Mouse (Mus musculus): ENCODE measurements at regions not wholly inside any gene's neighbourhood (a gene's known extent, or its start where the extent isn't known, plus 50 kb on each side); places are given as distances from the start of the nearest gene placed in this dataset.

- DNase-seq (ENCODE audit: low spot score in 2 of 2), result no peak
These were observed 201.9 kb downstream of the Tmem38b start for GRCm38 (mm10) chr4:54027565-54028237.

DNA sequence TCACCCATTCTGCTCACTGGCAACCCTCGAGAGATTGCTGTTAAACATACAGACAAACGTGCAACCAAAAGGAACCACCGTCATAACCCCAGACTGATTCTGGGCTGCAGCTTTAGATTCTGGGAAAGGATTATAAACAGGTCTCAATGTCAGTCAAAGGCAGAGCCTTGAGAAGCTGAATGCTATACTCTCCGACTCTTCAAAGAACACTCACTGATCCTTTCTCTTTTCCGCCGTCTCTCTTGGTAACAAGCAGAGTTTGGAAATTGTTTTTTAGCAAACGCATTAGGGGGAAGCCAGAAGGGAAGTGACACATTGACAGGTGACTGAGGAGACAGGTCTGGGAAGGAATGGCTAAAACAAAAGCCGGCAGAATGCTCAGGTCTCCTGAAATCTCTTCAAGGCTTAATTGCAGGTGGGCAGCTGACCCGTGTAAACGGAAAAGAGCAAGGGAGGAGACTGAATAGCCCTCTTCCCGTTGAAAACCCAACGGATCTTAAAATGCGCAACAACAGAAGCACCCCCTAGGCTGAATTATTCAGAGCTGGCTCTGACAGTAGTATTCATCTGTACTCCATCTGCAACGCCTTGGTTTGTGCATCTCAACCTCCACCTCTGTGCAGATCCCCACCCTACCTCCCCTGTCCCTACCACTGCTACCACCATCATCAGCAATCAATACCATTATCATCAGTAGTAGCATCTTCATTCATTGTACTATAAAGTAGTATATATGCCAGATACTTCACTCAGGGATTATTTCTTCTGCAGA is 219.6 kb downstream of the Tmem38b start:
- no peak for DNase-seq (ENCODE audit: low spot score in 2 of 2)

GRCm38 (mm10) chr4:54064331-54064730 is 238.5 kb downstream of the Tmem38b start:
- no peak for DNase-seq (ENCODE audit: low spot score in 2 of 2)

DNA sequence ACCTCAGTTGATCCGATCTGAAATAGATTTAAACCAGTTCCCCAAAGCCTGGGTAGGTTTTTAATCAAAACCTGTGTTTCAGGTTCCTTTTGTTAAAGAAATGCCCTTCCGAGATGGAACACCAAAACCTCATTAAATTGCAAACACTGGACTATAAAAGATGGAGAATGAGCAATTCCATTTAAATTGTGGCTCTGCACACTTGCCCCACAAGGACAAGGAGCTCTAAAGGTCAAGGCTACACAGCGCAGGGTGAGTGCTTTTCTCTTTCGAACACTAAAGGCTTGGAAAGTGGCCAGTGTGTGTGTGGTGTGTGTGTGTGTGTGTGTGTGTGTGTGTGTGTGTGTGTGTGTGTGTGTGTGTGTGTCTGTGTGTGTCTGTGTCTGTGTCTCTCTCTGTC is 246.1 kb downstream of the Tmem38b start:
- no peak for DNase-seq (ENCODE audit: low spot score in 2 of 2)

DNA sequence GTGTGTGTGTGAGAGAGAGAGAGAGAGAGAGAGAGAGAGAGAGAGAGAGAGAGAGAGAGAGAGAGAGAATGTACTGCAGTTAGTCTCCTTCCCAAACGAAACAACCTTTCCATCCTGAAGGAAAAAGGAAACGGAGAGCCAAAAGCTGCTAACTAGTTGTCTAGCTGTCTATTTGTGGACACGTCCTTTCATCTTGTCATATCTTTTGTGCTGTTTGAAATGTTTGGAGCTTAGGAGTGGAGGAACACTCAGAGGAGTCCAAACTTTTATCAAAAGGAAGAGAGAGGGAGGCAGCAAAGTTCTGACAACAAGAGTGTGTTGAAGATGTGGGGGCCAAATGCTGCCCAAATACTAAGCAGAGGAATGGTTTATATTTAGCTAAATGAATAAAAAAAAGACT is 246.6 kb downstream of the Tmem38b start:
- DNase-seq (ENCODE audit: low spot score in 2 of 2), result no peak

- no peak for DNase-seq (ENCODE audit: low spot score in 2 of 2)
These were observed 247.1 kb downstream of the Tmem38b start for GRCm38 (mm10) chr4:54072932-54073331.

DNA sequence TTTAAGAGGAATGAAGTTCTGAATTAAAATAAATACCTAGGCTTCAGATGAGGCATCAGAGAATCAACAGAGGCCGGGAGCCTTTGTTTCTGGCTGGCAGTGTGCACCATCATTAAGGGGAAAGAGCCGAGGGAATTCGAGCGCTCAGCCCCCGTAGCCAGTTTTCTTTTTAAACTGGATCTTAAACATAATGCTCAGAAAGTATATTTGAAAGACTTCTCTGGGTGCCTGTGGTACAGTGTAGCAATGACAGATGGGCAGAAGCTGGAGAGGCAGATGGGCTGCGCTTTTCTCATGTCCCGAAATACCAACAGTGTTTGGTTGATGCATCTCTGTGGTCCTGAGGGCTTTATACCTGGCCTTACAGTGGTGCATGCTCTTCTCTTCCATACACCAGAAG is 247.6 kb downstream of the Tmem38b start:
- peak; percentile 41 to 67 for DNase-seq (ENCODE audit: low spot score in 2 of 2)

DNA sequence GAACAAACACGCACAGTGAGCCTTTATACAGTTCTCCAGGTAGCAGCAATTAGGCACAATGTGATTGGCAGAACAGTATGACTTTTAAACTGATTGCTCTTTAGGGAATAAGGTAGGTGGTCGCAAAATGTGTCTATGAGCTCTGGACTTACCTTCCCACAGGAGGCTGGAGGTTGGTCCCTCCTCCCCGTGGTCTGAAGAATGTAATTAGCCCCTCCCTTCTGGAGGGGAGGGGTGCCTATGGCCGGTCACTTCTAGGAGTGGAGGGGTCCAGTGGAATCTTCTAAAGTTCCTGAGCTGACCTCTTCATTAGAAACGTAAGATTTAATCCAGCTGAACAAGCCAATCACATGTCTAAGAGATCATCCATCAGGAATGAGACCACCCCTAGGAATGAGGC is 248.4 kb downstream of the Tmem38b start:
- no peak for DNase-seq (ENCODE audit: low spot score in 2 of 2)

DNA sequence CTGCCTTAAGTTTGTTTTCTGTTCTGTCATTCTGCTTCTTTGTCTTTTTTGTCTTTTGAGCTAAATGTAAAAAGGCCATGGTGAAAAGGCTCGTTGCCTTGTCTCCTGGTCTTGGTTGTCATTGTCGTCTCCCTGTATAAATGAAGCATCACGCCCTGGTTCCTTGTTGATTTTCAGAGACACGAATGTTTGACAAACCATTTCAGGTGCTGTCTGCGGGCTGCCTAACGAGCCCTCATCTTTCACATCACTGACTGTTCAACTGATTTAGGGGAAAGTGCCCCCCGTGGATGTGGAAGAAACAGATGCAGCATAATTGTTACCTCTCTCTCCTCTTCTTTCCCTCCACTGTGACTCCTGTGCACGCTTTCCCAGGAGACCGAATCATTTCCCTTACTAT is 254.7 kb downstream of the Tmem38b start:
- no peak for DNase-seq (ENCODE audit: low spot score in 2 of 2)

DNA sequence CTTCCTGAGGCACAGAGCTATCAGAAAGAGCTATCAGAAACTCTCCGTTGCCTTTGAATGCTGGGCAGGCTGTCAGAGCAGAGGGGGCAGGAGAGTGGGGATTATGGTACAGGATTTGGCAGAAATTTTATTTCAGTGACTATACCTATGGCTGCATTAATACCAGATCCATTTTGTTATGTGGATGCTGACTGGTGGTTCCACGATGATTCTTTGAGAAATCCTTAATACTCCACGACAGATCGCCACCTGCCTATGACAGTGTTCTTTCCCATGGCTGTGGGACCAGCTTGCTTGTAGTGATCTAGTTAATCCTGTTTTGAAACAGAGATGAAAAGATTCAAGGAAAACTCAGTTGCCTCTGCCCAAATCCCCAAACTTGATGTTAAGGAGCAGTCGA is 255.6 kb downstream of the Tmem38b start:
- DNase-seq (ENCODE audit: low spot score in 2 of 2), result no peak

DNA sequence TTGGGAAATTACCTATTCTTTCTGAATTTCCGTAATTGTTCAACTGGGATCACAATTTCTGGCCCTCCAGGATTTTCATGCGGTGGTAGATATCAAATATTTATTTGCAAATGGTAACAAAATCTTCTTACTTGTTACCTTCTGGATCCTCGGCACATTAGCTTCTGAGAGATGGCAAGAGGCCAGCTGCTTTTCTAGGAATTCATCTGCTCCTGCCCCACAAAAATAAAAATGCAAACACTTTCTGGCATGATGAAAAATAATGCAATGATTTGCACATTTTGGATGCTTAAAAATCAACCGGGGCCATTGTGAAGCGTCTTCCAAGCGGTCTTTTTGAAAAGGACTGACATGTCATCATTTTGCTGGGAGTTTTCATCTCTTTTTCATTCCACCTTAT is 258.9 kb downstream of the Tmem38b start:
- peak in 1 of 2 experiments; percentile 28 for DNase-seq (ENCODE audit: low spot score in 2 of 2)

DNA sequence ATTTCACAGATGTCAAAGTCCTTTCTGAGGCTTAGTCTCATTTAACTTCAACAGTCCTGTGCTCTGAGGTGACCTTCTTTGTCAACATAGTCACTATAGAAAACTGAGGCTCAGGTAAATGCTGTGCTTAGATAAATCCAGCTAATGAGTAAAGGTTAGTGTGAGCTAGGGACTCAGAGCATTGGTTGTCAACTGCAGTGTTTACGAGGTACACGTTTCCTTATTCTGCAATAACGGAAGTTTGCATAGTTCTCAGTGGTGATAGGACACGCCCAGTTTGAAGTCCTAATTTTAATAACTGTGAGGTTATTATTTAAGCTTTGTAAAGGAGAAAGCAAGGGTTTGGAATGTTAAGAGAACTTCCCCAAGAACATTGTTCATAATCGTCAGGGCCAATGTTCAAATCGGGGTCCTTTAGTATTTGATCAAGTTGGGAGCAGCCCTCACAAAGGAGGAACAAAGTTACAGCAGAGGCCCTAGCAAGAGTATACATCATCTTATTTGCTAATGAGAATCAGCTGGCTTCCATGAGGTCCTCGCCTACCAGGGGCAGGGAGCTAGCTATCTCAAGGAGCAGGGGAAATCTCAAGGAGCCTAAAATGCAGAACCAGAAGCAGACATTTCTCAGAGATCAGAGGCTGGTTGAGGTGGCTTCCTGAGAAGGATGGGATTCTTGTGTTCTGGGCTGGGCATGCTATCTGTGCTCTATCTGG is 268.6 kb downstream of the Tmem38b start:
- DNase-seq (ENCODE audit: low spot score in 2 of 2), result no peak

GRCm38 (mm10) chr4:54095200-54095930 is 269.5 kb downstream of the Tmem38b start:
- no peak for DNase-seq (ENCODE audit: low spot score in 2 of 2)

- no peak for DNase-seq (ENCODE audit: low spot score in 2 of 2)
These were observed 271.7 kb downstream of the Tmem38b start for GRCm38 (mm10) chr4:54097543-54097942.

- no peak for DNase-seq (ENCODE audit: low spot score in 2 of 2)
These were observed 274.4 kb downstream of the Tmem38b start for GRCm38 (mm10) chr4:54100282-54100681.

DNA sequence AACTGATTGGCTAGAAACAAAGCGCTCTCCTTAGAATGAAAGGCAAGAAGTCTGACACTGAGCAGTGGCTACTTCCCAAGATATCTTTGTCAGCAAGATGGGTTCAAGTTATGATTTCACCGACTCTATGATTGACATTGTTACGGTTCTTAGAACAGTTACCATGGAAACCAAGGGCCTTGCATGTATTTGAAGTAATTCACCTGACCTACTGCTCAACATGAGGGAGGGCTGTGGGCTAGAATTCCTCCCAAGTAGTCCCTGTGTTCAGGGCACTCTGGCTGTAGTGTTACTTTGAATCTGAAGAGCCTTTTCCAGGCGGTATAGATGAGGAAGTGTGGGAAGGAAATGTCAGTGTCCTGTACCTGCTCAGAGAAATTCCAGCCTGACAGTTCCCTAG is 281.1 kb downstream of the Tmem38b start:
- no peak for DNase-seq (ENCODE audit: low spot score in 2 of 2)

DNA sequence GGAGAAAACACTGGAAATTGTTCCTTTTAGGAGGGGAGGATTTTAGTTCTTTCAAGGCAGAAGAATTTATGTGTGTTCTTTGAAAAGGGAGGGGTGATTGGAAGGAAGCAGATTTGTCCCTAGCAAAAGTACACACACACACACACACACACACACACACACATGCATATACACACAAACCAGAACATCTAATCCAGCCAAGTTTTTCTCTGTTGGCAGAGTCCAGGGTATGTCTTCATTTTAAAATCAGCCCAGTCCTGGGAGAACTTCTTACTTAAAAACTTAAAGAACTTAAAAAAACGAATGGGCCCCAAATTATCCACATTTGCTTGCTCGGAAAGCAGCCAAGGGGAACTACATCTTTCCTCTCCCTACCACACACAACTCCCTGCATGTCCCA is 290.5 kb downstream of the Tmem38b start:
- DNase-seq (ENCODE audit: low spot score in 2 of 2), result no peak

- peak in 1 of 2 experiments; percentile 6 for DNase-seq (ENCODE audit: low spot score in 2 of 2)
These were observed 292.5 kb downstream of the Tmem38b start for GRCm38 (mm10) chr4:54118179-54118846.

DNA sequence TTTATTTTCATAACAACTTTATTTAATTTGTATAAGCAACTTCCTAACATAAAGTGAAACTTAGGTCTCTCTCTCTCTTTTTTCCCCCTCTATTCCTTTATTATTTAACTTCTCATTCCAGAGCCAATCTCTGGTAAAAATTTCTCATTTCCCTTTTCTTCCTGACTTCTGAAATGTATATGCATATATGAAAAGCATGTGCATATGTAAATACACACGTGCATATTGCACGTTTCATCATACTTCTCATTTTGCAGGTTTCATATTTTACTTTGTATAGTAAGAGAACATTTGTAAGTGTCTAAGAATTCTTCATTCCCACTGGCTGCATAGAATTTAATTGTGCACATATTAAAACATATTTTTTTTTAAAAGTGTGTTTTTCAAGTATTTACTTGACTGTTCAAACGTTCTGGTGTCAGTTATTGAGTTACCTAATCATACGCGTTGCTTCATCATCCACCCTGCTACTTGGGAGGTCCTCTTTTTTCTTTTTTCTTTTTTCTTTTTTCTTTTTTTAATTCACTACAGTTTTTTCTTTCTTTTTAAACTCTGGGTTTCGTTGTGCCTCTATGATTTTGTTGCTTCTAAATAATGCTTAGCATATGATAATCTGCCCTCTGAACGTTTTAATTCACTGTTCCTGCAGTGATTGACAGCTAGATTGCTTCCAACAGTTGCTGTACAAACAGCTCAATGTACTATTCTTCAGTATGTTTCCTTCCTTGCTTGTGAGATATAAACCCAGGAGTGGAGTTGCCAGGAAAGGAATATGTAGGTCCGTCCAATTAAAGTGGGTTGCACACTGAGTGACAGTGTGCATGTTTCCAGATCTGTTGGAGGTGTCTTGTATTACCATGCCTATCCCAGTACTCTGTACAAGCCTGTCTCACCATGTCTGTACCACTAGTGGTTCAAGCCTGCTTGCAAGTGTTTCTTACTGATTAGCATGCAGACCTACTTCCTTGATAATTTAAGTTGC is 303.2 kb downstream of the Tmem38b start:
- DNase-seq (ENCODE audit: low spot score in 2 of 2), result no peak

DNA sequence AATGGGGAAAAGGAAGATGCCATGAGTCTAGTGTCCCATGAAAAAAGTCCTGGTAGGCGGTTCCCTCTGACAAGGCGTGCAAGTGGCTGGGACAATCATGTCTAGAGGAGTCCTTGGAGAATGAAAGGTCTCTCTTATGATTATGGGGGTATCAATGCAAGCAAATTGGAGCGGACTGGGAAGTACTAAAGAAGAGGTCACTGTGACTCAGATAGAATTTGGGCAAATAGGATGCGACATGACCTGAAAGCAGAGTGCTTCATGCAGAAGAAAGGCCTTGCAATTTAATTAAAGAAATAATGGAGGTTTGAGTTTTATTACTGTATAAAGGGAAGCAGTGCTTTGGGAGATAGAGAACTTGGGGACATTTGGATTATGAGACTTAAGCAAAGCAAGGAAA is 330.3 kb downstream of the Tmem38b start:
- DNase-seq (ENCODE audit: low spot score in 2 of 2), result no peak

Measured in layer of hippocampus, postnatal 14 days (tissue).